Mouse (Mus musculus) erythroblast, embryonic 14.5 days (primary cell): ENCODE measurements around the gene Apoc3.

Source experiments
- GATA1 ChIP-seq: IDR thresholded peaks from 2 replicates; pipeline ENCODE4 v1.6.1; 2012; ENCODE audit warnings: low read length, inconsistent platforms, mixed read lengths
- TAL1 ChIP-seq: IDR thresholded peaks from 3 replicates; pipeline ENCODE4 v1.6.1; 2012; ENCODE audit warnings: low read length, inconsistent platforms, mixed read lengths

DNA sequence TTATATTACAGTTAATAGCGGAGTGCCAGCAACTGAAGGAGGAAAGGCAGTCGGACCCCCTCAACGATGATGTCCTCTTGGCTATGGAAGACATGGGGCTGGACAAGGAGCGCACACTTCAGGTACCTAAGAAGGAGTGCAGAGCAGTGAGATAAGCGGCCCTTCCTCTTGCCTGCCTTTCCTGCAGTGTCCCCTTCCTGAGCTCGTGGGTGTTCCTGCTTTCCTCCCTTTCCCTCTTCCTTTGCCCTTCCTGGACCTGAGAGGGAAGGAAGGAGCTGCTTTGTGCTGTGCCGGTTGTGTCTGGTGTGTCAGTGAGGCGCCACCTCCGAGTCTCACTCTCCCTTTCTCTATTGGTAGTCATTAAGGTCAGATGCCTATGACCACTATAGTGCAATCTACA, 40.6 kb downstream of the Apoc3 start:
- TF ChIP-seq GATA1 (no peak), TAL1 (no peak)
